Mouse (Mus musculus): ENCODE measurements around the gene Ifi204.
"Not testable (repeated sequence)": the region's sequence is repeated elsewhere in the genome, so short reads cannot be mapped to it uniquely, and the experiment has no call there.

The Ifi204 gene

GRCm38 (mm10) chr1:173766848-173767617, at the start of gene Ifi204:
Ifi204 (minus strand) TSS chr1:173766943.
- H3K9me3 ChIP-seq (ENCODE audit: low read length); H3K4me1 ChIP-seq (replicated peaks; ENCODE audit: low read depth, low read length); H3K4me3 ChIP-seq (replicated peaks; ENCODE audit: low read length); H3K27me3 ChIP-seq (ENCODE audit: insufficient read depth, low read length); H3K36me3 ChIP-seq (ENCODE audit: insufficient read depth, low read length): not testable (repeated sequence)

GRCm38 (mm10) chr1:173809294-173809693, 42.6 kb upstream of the Ifi204 start:
- H3K4me1 ChIP-seq (replicated peaks; ENCODE audit: low read depth, low read length); H3K4me3 ChIP-seq (replicated peaks; ENCODE audit: low read length); H3K36me3 ChIP-seq (ENCODE audit: insufficient read depth, low read length); H3K27me3 ChIP-seq (ENCODE audit: insufficient read depth, low read length): not testable (repeated sequence)
- H3K9me3 ChIP-seq (ENCODE audit: low read length), result peaks cover 10% of the 10 kb centered on the region

GRCm38 (mm10) chr1:173802689-173803281, 36.0 kb upstream of the Ifi204 start:
- not testable (repeated sequence) for H3K9me3 ChIP-seq (ENCODE audit: low read length); H3K4me3 ChIP-seq (replicated peaks; ENCODE audit: low read length); H3K36me3 ChIP-seq (ENCODE audit: insufficient read depth, low read length); H3K4me1 ChIP-seq (replicated peaks; ENCODE audit: low read depth, low read length); H3K27me3 ChIP-seq (ENCODE audit: insufficient read depth, low read length)

- H3K4me1 ChIP-seq (replicated peaks; ENCODE audit: low read depth, low read length); H3K36me3 ChIP-seq (ENCODE audit: insufficient read depth, low read length); H3K4me3 ChIP-seq (replicated peaks; ENCODE audit: low read length); H3K9me3 ChIP-seq (ENCODE audit: low read length); H3K27me3 ChIP-seq (ENCODE audit: insufficient read depth, low read length): not testable (repeated sequence)
Measured at GRCm38 (mm10) chr1:173802207-173802606, 35.5 kb upstream of the Ifi204 start.

- H3K9me3 ChIP-seq (ENCODE audit: low read length); H3K4me1 ChIP-seq (replicated peaks; ENCODE audit: low read depth, low read length); H3K27me3 ChIP-seq (ENCODE audit: insufficient read depth, low read length); H3K4me3 ChIP-seq (replicated peaks; ENCODE audit: low read length); H3K36me3 ChIP-seq (ENCODE audit: insufficient read depth, low read length): not testable (repeated sequence)
Measured at GRCm38 (mm10) chr1:173801791-173802190, 35.0 kb upstream of the Ifi204 start.

GRCm38 (mm10) chr1:173773457-173773856, 6.7 kb upstream of the Ifi204 start:
- H3K4me1 ChIP-seq (replicated peaks; ENCODE audit: low read depth, low read length); H3K9me3 ChIP-seq (ENCODE audit: low read length); H3K4me3 ChIP-seq (replicated peaks; ENCODE audit: low read length); H3K36me3 ChIP-seq (ENCODE audit: insufficient read depth, low read length); H3K27me3 ChIP-seq (ENCODE audit: insufficient read depth, low read length): not testable (repeated sequence)

- not testable (repeated sequence) for H3K4me1 ChIP-seq (replicated peaks; ENCODE audit: low read depth, low read length); H3K36me3 ChIP-seq (ENCODE audit: insufficient read depth, low read length); H3K4me3 ChIP-seq (replicated peaks; ENCODE audit: low read length); H3K27me3 ChIP-seq (ENCODE audit: insufficient read depth, low read length); H3K9me3 ChIP-seq (ENCODE audit: low read length)
Measured at GRCm38 (mm10) chr1:173760032-173760431, 6.7 kb downstream of the Ifi204 start.

GRCm38 (mm10) chr1:173742262-173742661, 24.5 kb downstream of the Ifi204 start:
- no peaks in the 10 kb centered on the region for H3K4me1 ChIP-seq (replicated peaks; ENCODE audit: low read depth, low read length)
- no peak overlapping the region for H3K4me3 ChIP-seq (replicated peaks; ENCODE audit: low read length)
- TF ChIP-seq CTCF (conservative IDR thresholded peaks at IDR 0.05; ENCODE audit: low read length) (no peak), POU5F1 (IDR thresholded peaks at IDR 0.05; ENCODE audit: borderline replicate concordance, low read length) (no peak), NANOG (IDR thresholded peaks at IDR 0.05; ENCODE audit: borderline replicate concordance, low read length) (no peak)
- no peaks in the 10 kb centered on the region for H3K36me3 ChIP-seq (ENCODE audit: insufficient read depth, low read length)
- no peaks in the 10 kb centered on the region for H3K27me3 ChIP-seq (ENCODE audit: insufficient read depth, low read length)
- H3K9me3 ChIP-seq (ENCODE audit: low read length), result no peaks in the 10 kb centered on the region

- H3K36me3 ChIP-seq (ENCODE audit: insufficient read depth, low read length), result no peaks in the 10 kb centered on the region
- no peaks in the 10 kb centered on the region for H3K9me3 ChIP-seq (ENCODE audit: low read length)
- H3K4me3 ChIP-seq (replicated peaks; ENCODE audit: low read length), result no peak within 1 kb of the TSS
- no peaks in the 10 kb centered on the region for H3K27me3 ChIP-seq (ENCODE audit: insufficient read depth, low read length)
- no peaks in the 10 kb centered on the region for H3K4me1 ChIP-seq (replicated peaks; ENCODE audit: low read depth, low read length)
- TF ChIP-seq NANOG (IDR thresholded peaks at IDR 0.05; ENCODE audit: borderline replicate concordance, low read length) (no peak), CTCF (conservative IDR thresholded peaks at IDR 0.05; ENCODE audit: low read length) (no peak), POU5F1 (IDR thresholded peaks at IDR 0.05; ENCODE audit: borderline replicate concordance, low read length) (no peak)
Measured at GRCm38 (mm10) chr1:173741656-173742055, 25.1 kb downstream of the Ifi204 start, which contains the start of gene Ifi207. Ifi207 (minus strand) TSS chr1:173741747.

- Histone ChIP-seq H3K9me3 (ENCODE audit: low read length) (no peaks in the 10 kb centered on the region), H3K4me1 (replicated peaks; ENCODE audit: low read depth, low read length) (no peaks in the 10 kb centered on the region), H3K36me3 (ENCODE audit: insufficient read depth, low read length) (no peaks in the 10 kb centered on the region), H3K27me3 (ENCODE audit: insufficient read depth, low read length) (no peaks in the 10 kb centered on the region), H3K4me3 (replicated peaks; ENCODE audit: low read length) (no peak overlapping the region)
- no peak for TF ChIP-seq CTCF (conservative IDR thresholded peaks at IDR 0.05; ENCODE audit: low read length)
- TF ChIP-seq POU5F1 (IDR thresholded peaks at IDR 0.05; ENCODE audit: borderline replicate concordance, low read length), result no peak
- TF ChIP-seq NANOG (IDR thresholded peaks at IDR 0.05; ENCODE audit: borderline replicate concordance, low read length), result no peak
Measured at GRCm38 (mm10) chr1:173740537-173740936, 26.2 kb downstream of the Ifi204 start.
